Mouse (Mus musculus): ENCODE measurements around the gene Unc119.

GRCm38 (mm10) chr11:78397397-78397796, 54.1 kb downstream of the Unc119 start:
- TF ChIP-seq POLR2A (IDR thresholded peaks at IDR 0.05; ENCODE audit: borderline replicate concordance, extremely low read depth, low read depth, low read length) (no peak), CTCF (IDR thresholded peaks at IDR 0.05; ENCODE audit: insufficient read depth, low read length) (peak; percentile 63)

All from lung, adult 2 months (tissue).